Comparison of ENCODE assay signal across 23 mouse cellular contexts in genomic region chr14:60163367-60163766, GRCm38 (mm10). TPM values are rescaled to one million over a fixed set of nuclear protein-coding genes. Genes with fewer than 3 reads are reported as not detected.
DNase-seq lines count a peak whose midpoint lies in the region; ATAC-seq and TF ChIP-seq lines count a peak whose summit lies in the region.
"Had no signal": no experiment of that assay in that cellular context is flagged by ENCODE, and none has a peak within 500 bp of the region (broad histone marks: within the 10 kb centered on the region; RNA-seq: fewer than 3 reads in every experiment).

No protein-coding gene starts in this region.

- no peaks in the 10 kb centered on the region for H3K9me3 ChIP-seq in stomach, postnatal 0 days (ENCODE audit: control insufficient read depth, low read length)
- H3K9me3 ChIP-seq: embryonic facial prominence, embryonic 10.5 days; embryonic facial prominence, embryonic 12.5 days; forebrain, embryonic 13.5 days; forebrain, embryonic 15.5 days; G1E had no signal

- H3K9ac ChIP-seq in stomach, postnatal 0 days (ENCODE audit: low read length): no peak overlapping the region
- H3K9ac ChIP-seq: embryonic facial prominence, embryonic 12.5 days; forebrain, embryonic 13.5 days; forebrain, embryonic 15.5 days had no signal

- DNase-seq in heart, adult 11 months: peak; percentile 77
- no peak for DNase-seq in heart, adult 9 months (ENCODE audit: low spot score in 2 of 2)
- peak; percentile 14 for DNase-seq in urinary bladder, postnatal 14 days (ENCODE audit: low spot score)
- no peak for DNase-seq in urinary bladder, postnatal 10 days (ENCODE audit: low spot score)
- DNase-seq in stomach, postnatal 0 days (ENCODE audit: low spot score): no peak
- DNase-seq: adrenal gland, adult 8-10 months; adrenal gland, postnatal 14 days; adrenal gland, postnatal 36 days; B cell, adult 2 months; cerebellum, adult 11-12 months; cerebellum, adult 2 months; cerebellum, adult 9-10 months; cerebellum, postnatal 10 days; cerebellum, postnatal 25 days had no signal

- no peaks in the 10 kb centered on the region for H3K4me1 ChIP-seq in stomach, postnatal 0 days (replicated peaks; ENCODE audit: control insufficient read depth, insufficient read depth)
- H3K4me1 ChIP-seq: embryonic facial prominence, embryonic 10.5 days; embryonic facial prominence, embryonic 12.5 days; forebrain, embryonic 13.5 days; forebrain, embryonic 15.5 days had no signal

- no peak overlapping the region for H3K4me2 ChIP-seq in stomach, postnatal 0 days (replicated peaks; ENCODE audit: low read depth)
- H3K4me2 ChIP-seq: embryonic facial prominence, embryonic 12.5 days; forebrain, embryonic 13.5 days; forebrain, embryonic 15.5 days had no signal

- no peak for TF ChIP-seq EP300 in stomach, postnatal 0 days (optimal IDR thresholded peaks at IDR 0.05)

- H3K36me3 ChIP-seq in stomach, postnatal 0 days (ENCODE audit: control insufficient read depth, insufficient read depth, low read length): no peaks in the 10 kb centered on the region
- H3K36me3 ChIP-seq: embryonic facial prominence, embryonic 10.5 days; embryonic facial prominence, embryonic 12.5 days; forebrain, embryonic 15.5 days; G1E had no signal

- no peak overlapping the region for H3K27ac ChIP-seq in stomach, postnatal 0 days (replicated peaks)
- H3K27ac ChIP-seq: embryonic facial prominence, embryonic 10.5 days; embryonic facial prominence, embryonic 12.5 days; forebrain, embryonic 13.5 days; forebrain, embryonic 15.5 days had no signal

- ATAC-seq in stomach, postnatal 0 days (ENCODE audit: low FRiP score, low TSS enrichment): peak; percentile 97
- ATAC-seq: activated CD4-positive, CD25-positive, alpha-beta regulatory T cell, adult 4 months; CD4-positive, CD25-positive, alpha-beta regulatory T cell, adult 4 months; forebrain, embryonic 13.5 days; forebrain, embryonic 15.5 days; Patski had no signal

- no peak for TF ChIP-seq CTCF in stomach, postnatal 0 days (IDR thresholded peaks at IDR 0.05; ENCODE audit: low read depth)

- H3K4me3 ChIP-seq in stomach, postnatal 0 days (ENCODE audit: low read depth, low read length): no peak overlapping the region
- H3K4me3 ChIP-seq: embryonic facial prominence, embryonic 10.5 days; embryonic facial prominence, embryonic 12.5 days; forebrain, embryonic 13.5 days; forebrain, embryonic 15.5 days had no signal

- WGBS in stomach, postnatal 0 days: 80% methylated on average over 3 of the region's 3 CpGs

- H3K27me3 ChIP-seq in stomach, postnatal 0 days (ENCODE audit: control insufficient read depth, insufficient read depth, low read length): no peaks in the 10 kb centered on the region
- H3K27me3 ChIP-seq: CH12.LX; embryonic facial prominence, embryonic 12.5 days; forebrain, embryonic 13.5 days; forebrain, embryonic 15.5 days had no signal

RNA-seq across cellular contexts. Expression of gene Atp8a2, which starts 33.6 kb away (rescaled TPM):
- polyA plus RNA-seq in stomach, postnatal 0 days (2015; fragmentation: Nextera tagmentation; extraction: Ambion mirVana): 6.3 and 7.0 TPM in 2 replicates
- polyA plus RNA-seq: G1E, Patski had no signal

Comparison
In these comparisons a context has a peak if more than half of its experiments do, and no peak if none do; other contexts are left out.
1. DNase-seq: peak in heart, adult 11 months (single experiment) and urinary bladder, postnatal 14 days (single experiment); none in heart, adult 9 months (0 of 2), urinary bladder, postnatal 10 days (single experiment) and stomach, postnatal 0 days (single experiment).